Mouse (Mus musculus) left cerebral cortex, postnatal 14 days (tissue): Measurements from ENCODE around the gene Npb. TPM values are rescaled to one million over a fixed set of nuclear protein-coding genes. Genes with fewer than 3 reads are reported as not detected.
"Not testable (repeated sequence)": the region's sequence is repeated elsewhere in the genome, so short reads cannot be mapped to it uniquely, and the experiment has no call there.

Experiments used
- DNase-seq, 2 experiments: peaks; one replicate each; pipeline ENCODE4 v3.0.0; 2021 to 2022; ENCODE audit warnings: low spot score in 2 of 2, mixed read lengths in 1 of 2
- intact Hi-C: fragments of 180-260 bp; cut with DNase I; formaldehyde crosslinking; loops from one replicate; pipeline ENCODE4 v1.15.1; 2025
- total RNA-seq, 2 experiments: library from RNA; stranded (reverse); gene quantifications; 2 replicates each; pipeline ENCODE4 v1.2.3; 2021

The Npb gene
- total RNA-seq, 2 experiments from 2014 or later: 0.97 to 1.0 TPM

DNA sequence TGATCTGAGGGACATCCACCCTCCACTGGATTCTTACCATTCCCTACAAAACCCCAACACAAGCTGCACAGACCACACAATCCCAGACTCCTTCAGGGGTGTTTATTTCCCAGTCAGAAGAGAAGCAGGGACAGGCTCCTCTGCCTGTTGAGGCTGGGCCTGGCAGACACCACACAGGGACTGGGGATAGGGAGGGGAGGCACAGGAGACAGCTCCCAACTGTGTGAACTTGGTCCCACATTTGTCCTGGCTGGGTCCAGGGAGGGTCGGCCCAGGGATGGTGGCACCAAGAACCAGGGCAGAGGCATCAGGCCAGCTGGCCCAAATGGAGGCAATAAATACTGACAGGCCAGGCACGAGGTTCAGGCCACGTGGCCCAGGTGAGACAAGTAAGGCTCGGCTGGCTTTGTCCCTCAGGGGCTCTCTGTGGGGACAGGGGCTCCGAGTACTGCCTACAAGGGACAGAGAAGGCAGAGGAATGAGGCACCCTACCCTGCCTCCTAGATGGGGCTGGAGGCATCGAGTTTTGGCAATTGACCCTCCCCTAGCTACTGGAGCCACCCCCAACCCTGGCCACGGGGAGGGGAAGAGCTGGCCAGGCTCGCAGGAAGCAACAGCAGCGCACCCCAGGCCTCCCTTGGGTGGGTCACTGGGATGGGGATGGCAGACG is 30.1 kb upstream of the Npb start:
- intact Hi-C loops: no loop called here
- DNase-seq: no peak

DNA sequence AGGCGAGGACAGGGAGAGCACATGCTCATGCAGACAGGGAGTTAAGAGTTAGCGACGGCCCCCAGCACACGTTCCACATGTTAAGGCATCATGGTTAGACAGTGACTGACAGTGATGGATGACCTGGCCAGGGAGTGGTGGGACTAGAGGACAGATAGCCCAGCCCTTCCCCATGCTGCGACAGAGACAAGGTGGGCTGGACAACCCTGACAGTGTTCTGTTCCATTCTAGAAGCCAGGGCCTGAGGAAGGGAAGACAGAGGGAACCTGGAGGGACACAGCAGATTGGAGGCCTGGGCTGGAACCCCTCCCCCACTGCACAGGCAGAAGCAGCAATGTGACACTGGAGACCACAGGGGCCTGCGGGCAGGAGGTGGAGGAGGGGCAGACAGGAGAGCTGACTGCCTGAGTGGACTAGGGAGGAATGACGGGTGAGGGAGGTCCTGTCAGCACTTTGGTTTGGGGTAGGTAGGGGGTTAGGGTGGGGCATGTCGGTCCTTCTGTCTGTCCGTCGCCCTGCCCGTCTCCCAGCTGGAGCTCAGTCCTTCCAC is 29.5 kb upstream of the Npb start:
- DNase-seq: no peak
- intact Hi-C loops: no loop called here

DNA sequence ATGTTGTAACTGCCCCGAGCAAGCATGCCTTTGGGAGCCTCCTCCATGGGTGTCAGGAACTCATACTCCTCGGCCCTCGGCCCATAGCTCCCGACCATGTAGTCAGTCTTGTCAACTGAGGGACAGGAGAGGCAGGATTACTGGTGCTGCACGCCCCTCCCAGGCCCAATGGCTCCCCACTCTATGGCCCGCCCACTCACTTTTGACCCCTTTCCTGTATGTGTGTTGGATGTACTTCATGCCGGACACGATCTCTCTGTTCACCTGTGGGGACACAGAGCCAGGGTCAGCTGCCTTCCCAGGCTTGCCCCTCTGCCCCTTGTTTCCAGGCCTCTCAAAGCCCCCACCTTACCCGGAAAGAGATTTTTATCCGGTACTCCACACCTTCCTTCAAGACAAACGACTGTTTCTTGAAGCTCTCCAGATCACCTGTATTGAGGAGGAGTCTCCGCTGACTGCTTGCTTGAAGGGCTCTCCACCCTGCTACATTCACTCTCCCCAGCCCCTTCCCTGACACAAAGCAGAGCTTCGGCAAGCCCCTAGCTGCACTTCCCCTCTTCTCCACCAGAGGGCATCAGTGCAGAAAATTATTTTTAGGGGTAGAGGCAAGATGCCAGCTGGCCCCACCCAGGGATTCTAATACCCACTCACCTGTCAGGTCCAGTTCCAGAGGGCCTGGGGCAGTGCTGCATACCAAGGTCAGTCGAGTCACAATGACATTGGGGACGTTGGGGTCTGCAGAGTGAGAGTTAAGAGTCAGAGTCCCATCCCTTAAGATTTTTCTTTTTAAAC is 28.8 kb upstream of the Npb start:
- intact Hi-C loops: no loop called here
- peak; percentile 68 to 79 for DNase-seq

DNA sequence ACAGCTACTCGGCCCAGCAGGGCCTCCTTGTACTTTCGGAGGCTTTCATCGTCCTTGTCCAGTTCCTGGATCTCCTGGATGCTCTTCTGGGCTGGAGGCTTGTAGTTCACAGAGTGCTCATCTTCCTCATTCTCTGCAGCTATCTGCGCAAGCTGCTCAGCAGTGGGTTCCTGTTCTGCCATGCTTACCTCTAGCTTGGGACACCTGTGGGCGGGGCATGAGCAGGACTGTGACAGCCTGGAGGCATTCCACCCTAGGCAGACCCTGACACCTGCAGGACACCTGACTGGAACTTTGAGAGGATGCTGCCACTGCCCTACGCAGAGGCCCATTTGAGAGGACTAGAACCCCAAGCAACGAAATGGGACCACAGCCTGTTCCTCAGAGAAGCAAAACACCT is 28.1 kb upstream of the Npb start:
- no peak for DNase-seq
- intact Hi-C loops: no loop called here

DNA sequence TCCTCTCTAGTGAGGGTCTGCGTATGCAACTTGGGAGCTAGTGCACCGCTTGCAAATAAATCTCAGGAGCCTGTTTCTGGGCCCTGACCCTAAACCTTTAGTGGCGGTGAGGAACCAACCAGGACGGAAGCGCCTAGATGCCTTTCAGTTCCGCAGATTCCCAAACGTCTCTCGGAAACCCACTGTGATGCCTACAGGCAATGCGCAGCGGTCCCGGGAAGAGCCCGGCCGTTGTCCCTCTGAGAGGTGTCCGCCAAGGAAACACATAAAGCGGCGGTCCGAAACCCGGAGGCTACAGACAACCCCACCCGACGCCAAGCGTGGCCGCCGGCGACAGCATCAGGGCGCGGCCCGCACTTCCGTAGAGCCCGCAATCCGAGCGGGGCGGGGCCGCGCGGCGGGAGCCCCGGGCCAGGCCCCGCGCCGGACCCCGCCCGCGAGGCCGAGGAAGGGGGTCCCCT is 27.4 kb upstream of the Npb start:
- no peak for DNase-seq
- intact Hi-C loops: no loop called here

DNA sequence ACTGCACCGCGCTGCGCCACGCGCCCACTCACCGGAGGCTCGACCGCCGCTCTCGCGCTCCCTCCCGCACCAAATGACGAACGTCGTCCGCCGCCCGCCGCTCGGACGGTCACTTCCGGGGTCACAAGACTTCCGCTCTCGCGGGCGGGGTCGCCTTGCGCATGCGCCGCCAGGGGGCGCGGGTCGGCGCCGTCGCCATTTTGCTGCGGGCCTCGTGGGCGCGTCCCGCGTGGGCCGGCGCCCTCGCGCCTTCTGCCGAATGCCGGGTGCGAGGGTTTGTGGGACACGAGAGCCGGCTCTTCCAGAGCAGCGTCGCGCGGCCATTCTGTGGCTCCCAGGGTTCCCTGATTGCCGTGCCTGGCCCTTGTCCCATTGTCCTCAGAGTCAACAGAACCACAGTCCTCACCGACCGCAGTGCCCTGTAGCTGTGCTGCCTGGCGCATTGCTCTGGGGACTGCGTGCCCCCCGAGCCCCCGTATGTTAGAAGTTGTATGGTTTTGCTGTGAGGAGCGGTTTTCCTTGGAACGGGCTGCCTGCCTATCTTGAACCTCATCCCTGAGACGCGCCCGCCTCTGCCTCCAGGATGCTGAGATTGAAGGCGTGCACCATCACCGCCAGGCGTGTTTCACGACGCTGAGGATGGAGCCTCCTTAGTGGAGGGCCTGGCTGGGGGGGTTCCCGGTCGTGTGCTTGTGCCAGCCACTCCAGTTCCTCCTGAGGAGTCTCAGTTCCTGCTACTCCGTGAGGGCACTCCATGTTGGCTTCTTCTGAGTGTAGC is 26.6 kb upstream of the Npb start, which contains the start of gene Arhgdia:
Gene Arhgdia, minus strand, starts transcription at position 135 of the 778 bp plus-strand sequence.
- peak; percentile 90 to 92 for DNase-seq
- intact Hi-C loops: no loop called here

DNA sequence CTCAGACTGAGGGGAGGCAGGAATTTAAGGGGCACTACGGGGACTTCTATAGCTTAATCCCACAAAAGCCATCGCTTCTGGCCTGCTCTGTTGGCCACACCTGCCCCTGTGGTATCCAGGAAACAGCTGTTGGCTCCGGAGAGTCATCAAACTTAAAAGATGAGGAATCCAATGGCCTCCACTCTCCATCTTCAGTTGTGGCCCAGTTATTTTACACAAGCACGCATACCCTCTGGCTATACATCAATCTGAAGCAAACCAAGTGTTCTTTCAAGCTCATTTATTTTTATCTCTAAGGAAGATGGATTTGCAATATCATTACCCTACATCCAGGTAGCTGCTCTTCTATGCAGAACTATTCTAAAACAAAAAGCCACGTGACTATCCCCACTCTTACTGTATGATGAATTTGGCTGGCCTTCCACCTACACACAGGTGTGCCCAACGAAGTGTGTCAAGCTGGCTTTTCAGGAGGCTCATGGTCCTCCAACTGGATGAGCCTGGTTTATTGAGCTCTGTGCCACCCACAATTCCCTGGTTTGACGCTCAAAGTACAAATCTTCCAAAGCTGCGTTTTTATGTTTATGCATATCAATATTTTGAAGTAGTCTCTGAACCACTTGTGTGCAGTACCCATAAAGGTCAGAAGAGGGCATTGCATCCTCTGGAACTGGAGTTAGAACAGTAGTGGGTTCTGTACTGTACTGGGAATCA is 25.9 kb upstream of the Npb start:
- peak in 1 of 2 experiments; percentile 49 for DNase-seq
- intact Hi-C loops: no loop called here

DNA sequence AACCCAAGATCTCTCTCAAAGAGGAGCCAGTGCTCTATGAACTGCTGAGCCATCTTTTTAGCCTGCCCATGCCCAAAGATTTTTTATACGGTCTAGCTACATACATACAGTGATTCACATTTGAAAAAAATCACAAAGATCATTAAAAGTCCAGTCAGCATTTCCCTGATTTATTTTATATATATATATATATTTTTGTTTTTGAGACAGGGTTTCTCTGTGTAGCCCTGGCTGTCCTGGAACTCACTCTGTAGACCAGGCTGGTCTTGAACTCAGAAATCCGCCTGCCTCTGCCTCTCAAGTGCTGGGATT is 25.3 kb upstream of the Npb start:
- DNase-seq, intact Hi-C loops: not testable (repeated sequence)

DNA sequence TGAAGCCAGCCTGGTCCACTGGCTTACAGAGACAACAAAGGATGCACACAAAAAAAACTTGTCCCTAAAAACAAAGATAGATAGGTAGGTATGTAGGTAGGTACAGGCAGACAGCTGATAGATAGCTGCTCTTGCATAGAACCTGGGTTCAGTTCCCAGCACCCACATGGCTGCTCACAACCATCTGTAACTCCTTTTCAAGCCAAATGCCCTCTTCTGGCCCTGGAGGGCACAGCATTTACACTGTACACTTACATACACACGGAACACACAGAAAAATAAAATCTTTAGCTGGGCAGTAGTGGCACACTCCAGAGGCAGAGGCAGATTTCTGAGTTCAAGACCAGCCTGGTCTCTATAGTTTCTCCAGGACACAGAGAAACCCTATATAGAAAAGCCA is 24.3 kb upstream of the Npb start:
- intact Hi-C loops: no loop called here
- no peak for DNase-seq

DNA sequence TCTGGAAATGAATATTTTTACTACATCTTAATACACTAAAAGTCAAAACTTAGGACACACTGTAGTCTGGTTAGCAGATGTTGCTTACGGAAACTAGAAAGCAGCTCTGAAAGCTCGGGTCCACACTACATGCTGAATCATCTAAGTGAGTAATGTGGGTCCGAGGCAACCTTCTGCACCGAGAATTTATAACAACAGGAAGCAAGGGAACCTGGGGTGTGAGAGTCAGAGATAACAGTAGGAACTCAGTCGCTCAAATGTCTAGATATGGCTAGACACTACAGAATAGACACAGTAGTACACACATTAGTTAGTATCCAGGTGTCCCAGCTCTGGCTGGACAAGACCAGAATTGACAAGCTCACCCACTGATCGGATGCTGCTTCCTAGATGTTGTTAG is 19.7 kb upstream of the Npb start:
- intact Hi-C loops: no loop called here
- DNase-seq: no peak

DNA sequence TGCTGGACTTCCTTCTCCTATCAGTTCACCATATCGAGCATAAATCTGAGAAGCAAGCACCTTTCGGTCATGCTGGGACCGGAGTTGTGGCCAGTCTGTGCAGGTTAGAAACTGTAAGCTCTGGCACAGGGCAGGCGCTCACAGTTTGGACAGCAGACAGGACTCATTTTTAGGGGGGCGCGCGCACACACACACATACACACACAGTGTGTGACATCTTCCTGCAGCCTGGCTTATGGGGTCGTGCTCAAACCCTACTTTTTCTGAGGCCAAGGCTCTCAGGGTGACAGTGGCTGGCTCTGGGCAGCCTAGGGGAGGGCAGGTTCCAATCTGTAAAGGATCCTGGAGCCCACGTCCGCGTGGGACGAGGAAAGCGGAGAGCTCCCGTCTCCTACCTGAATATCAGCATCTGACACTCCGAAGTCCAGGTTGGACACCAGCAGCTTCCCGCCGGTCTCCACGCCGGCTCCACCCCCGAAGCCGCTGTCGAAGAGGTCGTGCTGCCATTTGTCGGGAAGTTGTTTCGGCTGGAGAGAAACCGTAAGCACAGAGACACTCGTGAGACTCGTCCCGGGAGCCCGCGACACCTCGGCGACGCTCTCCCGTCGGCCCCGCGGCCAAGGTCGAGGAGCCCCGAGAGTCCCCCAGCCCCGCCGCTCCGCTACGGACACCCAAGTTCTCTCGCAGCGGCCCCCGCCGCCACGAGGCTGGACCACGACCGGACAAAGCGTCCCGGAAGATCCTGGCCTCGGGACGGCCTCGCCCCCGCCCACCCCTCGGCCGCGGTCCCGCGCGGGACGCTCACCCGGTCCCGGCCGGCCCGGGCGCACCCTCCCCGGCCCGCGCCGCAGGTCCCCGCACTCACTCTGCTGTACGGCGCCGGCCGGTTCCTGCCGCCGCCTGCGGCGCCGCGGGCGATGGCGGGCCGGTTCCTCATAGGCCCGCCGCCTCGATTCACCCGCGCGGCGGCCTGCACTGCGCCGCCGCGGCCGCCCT is 10.7 kb upstream of the Npb start:
- intact Hi-C loops: no loop called here

DNA sequence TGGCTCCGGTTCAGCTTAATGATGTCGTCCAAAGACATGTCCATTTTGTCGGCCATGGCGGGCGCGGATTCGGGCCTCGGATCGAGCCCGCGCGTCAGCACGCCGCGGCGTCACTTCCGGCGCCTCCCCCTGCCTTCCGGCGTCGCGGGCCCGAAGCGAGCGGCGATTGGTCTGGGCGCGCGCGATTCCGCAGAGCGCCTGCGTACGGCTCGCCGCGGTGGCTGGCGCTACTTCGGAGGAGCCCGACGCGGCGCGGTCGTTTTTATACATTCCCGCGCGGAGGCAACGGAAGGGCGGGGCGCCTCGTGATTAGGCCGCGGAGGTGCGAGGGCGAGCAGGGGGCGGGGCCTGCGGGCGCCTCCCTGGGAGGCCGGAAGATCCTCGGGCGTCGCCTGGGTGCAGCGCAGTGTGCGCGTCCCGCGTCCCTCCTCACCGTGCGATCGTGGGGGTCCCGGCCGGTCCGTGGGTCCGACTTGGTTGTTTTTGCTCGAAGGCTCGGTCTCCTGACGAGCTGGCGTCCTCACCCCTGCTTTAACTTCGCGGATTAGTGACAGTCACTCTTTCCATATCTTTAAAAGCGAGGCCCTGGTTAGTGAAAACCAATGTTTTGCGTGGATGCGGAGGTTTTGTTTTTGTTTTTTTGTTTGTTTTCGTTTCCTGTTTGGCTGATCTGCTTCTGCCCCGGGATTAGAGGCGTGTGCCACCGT is 9.8 kb upstream of the Npb start, which contains the start of the genes Alyref and Anapc11:
Gene Alyref, minus strand, starts transcription at position 83 of the 707 bp plus-strand sequence.
Gene Anapc11, plus strand, starts transcription at position 139 of the 707 bp plus-strand sequence.
- DNase-seq: peak; percentile 92 to 95
- intact Hi-C loops: no loop called here

More for the DNA sequence above, 10.7 kb upstream of the Npb start:
- DNase-seq: no peak

DNA sequence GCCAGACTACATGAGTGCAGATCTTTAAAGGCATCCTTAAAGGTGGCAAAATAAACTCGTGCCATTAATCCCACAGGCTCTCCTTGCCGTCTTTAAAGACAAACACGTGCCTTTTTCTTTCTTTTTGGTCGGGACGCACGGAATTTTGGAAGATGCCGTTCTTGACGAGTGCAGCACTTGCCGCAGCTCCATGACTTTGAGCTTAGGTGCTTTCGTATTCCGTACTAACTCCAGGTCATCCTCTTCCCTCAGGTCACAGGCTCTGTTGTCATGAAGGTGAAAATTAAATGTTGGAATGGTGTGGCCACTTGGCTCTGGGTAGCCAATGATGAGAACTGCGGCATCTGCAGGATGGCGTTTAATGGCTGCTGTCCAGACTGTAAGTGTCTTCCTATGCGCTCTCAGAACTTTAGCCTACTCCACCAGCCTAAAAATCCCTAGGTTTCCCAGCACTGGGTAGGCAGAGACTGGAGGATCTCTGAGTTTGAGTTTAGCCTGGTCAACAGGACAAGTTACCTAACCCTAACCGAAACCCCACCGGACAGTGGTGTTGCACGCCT is 9.2 kb upstream of the Npb start:
- intact Hi-C loops: no loop called here
- DNase-seq: no peak

DNA sequence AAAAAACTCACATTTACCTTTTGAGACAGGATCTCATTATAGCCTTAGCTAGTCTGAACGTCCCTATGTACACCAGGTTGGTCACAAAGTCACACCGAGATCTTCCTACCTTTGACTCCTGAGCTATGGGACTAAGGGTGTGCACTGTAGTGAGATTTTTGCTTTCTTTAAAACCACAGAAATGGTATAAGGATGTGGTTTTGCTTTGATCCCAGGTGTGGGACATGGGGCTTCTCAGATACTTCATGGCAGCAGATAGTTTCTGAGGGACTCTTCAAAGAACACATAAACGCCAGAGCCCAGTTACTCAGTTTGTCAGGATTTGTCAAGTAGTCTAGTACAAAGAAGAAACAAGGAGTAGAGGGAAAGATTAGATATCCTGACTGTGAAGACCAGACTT is 7.6 kb upstream of the Npb start:
- no peak for DNase-seq
- intact Hi-C loops: no loop called here

DNA sequence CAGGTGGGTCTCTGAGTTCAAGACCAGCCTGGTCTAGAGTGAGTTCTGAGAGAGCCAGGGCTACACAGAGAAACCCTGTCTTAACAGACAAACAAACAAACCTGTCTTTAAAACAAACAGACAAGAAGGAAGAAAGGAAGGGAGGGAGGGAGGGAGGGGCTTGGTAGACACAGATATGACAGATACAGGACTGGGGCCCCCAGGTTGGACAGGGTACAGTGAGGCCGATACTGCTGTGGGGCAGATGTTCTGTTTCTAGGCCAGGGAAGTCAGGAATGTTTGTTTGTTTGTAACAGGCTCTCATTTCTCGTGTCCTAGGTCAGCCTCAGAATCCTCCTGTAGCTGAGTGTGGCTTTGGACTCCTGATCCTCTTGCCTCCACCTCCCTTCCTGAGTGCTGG is 4.7 kb upstream of the Npb start:
- intact Hi-C loops: no loop called here
- DNase-seq: no peak

DNA sequence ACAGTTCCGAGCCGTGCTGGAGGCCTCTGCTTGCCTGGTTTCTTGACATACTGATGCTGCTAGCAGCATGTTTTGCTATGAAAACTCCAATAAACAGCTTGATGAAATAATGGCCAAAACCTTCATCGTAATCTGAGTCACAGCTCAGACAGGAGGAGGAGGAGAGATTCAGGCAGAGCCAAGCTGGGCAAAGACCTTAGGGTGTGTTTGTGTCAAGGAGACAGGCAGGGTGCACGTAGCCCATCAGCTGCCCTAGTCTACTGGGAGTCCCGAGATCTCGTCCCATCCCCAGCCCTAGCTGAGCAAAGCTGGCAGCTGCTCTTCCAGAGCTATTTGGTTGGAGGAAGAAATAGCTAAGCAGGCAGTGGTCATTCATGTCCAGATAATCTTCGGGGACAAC is 2.6 kb upstream of the Npb start:
- intact Hi-C loops: no loop called here
- no peak for DNase-seq

DNA sequence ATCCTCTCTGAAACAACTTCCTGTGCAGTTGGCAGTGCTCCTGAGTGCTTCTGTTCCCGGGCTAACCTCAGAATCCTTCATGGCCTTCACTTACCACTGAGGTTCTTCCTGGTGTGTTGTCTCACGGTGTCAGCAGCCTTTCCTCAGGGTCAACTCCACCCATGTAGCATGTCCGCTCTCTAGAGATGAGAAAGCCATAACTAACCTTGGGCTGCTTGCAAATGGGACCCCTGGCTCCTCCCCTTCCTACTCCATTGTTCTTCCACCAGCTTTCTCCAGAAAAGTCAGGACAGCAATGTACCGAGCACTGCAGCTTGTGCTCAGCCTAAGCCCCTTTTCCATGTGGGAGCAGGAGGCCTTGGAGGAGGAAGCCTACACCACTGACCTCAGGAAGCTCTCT is 1.5 kb upstream of the Npb start:
- intact Hi-C loops: no loop called here

More for the DNA sequence above, 1.5 kb upstream of the Npb start:
- DNase-seq: no peak
